8 mouse cellular contexts compared by ENCODE assay signal in genomic region chr11:60454080-60454744, GRCm38 (mm10). TPM values are rescaled to one million over a fixed set of nuclear protein-coding genes. Genes with fewer than 3 reads are reported as not detected.
DNase-seq lines count a peak whose midpoint lies in the region; ATAC-seq and TF ChIP-seq lines count a peak whose summit lies in the region.

Gene Drg2 (plus strand): TSS chr11:60454591.

- peak; percentile 97 for ATAC-seq in frontal cortex, adult (ENCODE audit: low TSS enrichment)
- peak; percentile 96 for ATAC-seq in lung, postnatal 0 days

- TF ChIP-seq CTCF in lung, postnatal 0 days (IDR thresholded peaks at IDR 0.05): no peak

- peak within 1 kb of the TSS; percentile 86 for H3K27ac ChIP-seq in hindbrain, embryonic 10.5 days
- H3K27ac ChIP-seq in lung, postnatal 0 days (ENCODE audit: low read length): peak within 1 kb of the TSS; percentile 80

- peak within 1 kb of the TSS; percentile 88 for H3K4me3 ChIP-seq in hindbrain, embryonic 10.5 days
- H3K4me3 ChIP-seq in lung, postnatal 0 days (ENCODE audit: low read depth, low read length): peak within 1 kb of the TSS; percentile 59

- H3K4me2 ChIP-seq in lung, postnatal 0 days (replicated peaks; ENCODE audit: low read depth, low read length): peak within 1 kb of the TSS; percentile 63

- H3K36me3 ChIP-seq in hindbrain, embryonic 10.5 days: peaks cover 34% of the 10 kb centered on the region
- H3K36me3 ChIP-seq in lung, postnatal 0 days (ENCODE audit: insufficient read depth, low read length): peaks cover 10% of the 10 kb centered on the region; the same call in 1 of the 2 replicates

- peaks cover 13% of the 10 kb centered on the region for H3K4me1 ChIP-seq in hindbrain, embryonic 10.5 days (replicated peaks)
- H3K4me1 ChIP-seq in lung, postnatal 0 days (ENCODE audit: insufficient read depth, low read depth, low read length): no peaks in the 10 kb centered on the region

- no peak for TF ChIP-seq EP300 in lung, postnatal 0 days (IDR thresholded peaks at IDR 0.05)

- 5% methylated on average over 27 of the region's 27 CpGs for WGBS in hindbrain, embryonic 10.5 days
- 4% methylated on average over 27 of the region's 27 CpGs for WGBS in lung, postnatal 0 days

- H3K9me3 ChIP-seq in hindbrain, embryonic 10.5 days: no peaks in the 10 kb centered on the region
- H3K9me3 ChIP-seq in lung, postnatal 0 days (ENCODE audit: low read length): no peaks in the 10 kb centered on the region

- H3K27me3 ChIP-seq in hindbrain, embryonic 10.5 days (ENCODE audit: insufficient read depth, poor library complexity, severe bottlenecking): peaks cover 2% of the 10 kb centered on the region; the same call in 1 of the 2 replicates
- no peaks in the 10 kb centered on the region for H3K27me3 ChIP-seq in lung, postnatal 0 days (replicated peaks; ENCODE audit: insufficient read depth, low read length)

- peak; percentile 98 for DNase-seq in MN1 (ENCODE audit: low spot score)
- DNase-seq in cerebellum, adult 9-10 months: peak; percentile 88
- DNase-seq in hindbrain, embryonic 10.5 days (ENCODE audit: low spot score): peak; percentile 92
- peak; percentile 80 for DNase-seq in layer of hippocampus, adult 9-11 months
- peak; percentile 93 for DNase-seq in lung, postnatal 0 days (ENCODE audit: low spot score)
- peak; percentile 87 for DNase-seq in ovary, postnatal 14 days (ENCODE audit: low spot score)
- peak; percentile 91 for DNase-seq in thymus, postnatal 14 days

- peak within 1 kb of the TSS; percentile 64 for H3K9ac ChIP-seq in lung, postnatal 0 days (replicated peaks; ENCODE audit: low read depth)

RNA-seq across cellular contexts. Expression of gene Drg2, which starts in this region (rescaled TPM):
- polyA plus RNA-seq in hindbrain, embryonic 10.5 days (2016; fragmentation: Nextera tagmentation; extraction: Ambion mirVana): 131 TPM in 2 replicates
- 48.6 and 49.1 TPM in 2 replicates for polyA plus RNA-seq in lung, postnatal 0 days (2015; fragmentation: Nextera tagmentation; extraction: Ambion mirVana)

Comparison
In these comparisons a context has a peak if more than half of its experiments do, and no peak if none do; other contexts are left out.
1. Peak in every context shown above with its lines: DNase-seq, ATAC-seq, H3K4me3 ChIP-seq and H3K27ac ChIP-seq.